Mouse (Mus musculus) activated CD4-positive, CD25-positive, alpha-beta regulatory T cell, adult 9 weeks (primary cell): Measurements from ENCODE around the gene Lrch4. TPM values are rescaled to one million over a fixed set of nuclear protein-coding genes. Genes with fewer than 3 reads are reported as not detected.

Experiments used
- polyA plus RNA-seq: library from polyadenylated mRNA; unstranded; fragments of 100-300 nt; shearing (Covaris generic); gene quantifications from one replicate; pipeline ENCODE4 v1.2.1, GENCODE M21; 2017

Lrch4 gene
- polyA plus RNA-seq: 322 TPM

DNA sequence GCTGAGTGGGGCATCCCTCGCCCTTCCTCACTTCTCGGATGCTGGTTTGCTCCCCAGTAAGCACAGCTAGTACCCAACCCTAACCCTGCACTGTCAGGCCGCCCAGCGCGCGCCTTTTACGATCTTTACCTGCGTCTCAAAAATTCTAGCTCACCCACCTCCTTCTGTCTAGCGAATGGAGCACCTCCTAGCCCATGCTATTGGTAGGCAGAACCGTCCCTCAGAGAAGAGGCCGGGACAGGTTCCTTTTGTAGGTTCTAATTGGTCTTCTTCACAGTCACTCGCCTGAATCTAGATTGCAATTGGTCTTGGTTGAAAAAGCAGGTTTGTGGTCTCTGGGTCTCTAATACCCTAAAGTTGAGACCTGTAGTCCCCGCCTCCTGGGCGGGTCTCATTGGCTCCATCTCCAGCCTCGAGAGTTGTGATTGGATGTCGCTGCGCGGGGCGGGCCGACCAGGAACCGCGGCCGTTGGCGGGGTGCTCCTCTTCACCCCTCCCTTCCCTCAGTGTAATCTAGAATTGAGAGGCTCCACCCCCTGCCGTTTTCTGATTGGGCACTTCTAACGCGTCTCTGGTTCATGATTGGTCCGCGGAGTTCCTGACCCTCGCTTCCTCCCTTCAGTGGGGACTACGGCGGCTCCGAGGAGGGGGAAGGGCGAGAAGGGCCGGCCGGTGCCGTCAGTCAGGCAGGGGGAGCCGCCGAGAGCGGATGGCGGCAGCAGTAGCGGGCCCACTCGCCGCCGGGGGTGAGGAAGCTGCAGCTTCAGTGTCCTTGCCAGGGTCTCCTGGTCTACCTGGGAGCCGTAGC is at the start of gene Lrch4, which contains the start of the genes Fbxo24 and Gm20605:
Gene Lrch4, plus strand, starts transcription at position 624 of the 808 bp plus-strand sequence.
Gene Fbxo24, minus strand, starts transcription at position 505 of the 808 bp plus-strand sequence.
Gene Gm20605, plus strand, starts transcription at position 678 of the 808 bp plus-strand sequence.

DNA sequence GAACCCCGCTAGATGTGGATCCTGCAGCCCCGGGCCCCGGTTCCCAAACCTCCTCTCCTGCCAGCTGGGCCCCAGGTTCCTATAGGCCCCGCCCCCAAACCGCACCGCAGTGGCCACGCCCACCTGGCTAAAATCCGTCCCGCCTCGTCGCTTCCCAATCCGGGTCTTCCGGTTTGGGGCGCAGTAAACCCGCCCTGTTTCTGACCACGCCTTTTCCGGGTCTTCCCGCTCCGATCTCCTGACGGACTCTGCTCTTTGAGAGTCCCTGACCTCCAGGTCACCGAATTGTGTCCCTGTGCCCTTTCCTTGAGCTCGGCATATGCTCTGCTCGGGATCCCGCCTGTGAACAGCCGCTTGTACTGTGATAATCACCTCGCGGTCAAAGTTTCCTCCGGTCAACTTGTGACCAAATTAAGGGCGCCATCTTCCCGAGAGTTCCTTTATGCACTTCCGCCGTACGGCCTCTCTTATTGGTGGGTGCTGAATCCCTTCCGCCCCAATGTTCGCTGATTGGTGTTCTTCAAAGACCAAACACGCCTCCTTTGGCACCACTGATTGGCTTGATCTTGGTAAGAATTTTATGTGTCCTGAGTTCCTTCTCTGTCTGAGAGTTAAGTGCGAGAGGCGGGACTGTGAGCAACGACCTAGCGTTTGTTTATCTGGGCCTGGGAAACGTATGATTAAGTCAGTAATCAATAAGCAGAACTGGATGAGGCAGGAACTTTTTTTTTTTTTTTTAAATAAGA is 28.1 kb upstream of the Lrch4 start, which contains the start of gene Mospd3:
Gene Mospd3, minus strand, starts transcription at position 440 of the 746 bp plus-strand sequence.

DNA sequence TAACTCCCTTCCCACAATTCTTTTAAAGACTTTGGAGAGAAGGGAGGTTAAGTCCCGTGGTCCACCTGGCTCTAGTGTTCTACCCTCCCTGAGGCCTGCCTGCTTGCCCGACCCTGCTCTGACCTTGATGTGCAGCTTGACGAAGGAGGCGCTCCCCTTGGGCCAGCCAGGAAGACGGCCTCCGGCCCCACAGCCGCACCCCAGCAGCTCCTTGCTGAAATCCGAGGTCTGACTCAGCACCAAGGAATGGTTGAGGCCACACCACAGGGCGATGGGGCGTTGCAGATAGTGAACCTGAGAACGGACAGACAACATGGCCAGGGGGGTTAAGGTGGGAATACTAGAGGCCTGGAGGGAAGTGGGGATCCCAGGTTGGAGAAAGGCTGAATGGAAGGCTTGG is 15.4 kb upstream of the Lrch4 start, which contains the start of gene Pcolce:
Gene Pcolce, minus strand, starts transcription at position 235 of the 400 bp plus-strand sequence.

DNA sequence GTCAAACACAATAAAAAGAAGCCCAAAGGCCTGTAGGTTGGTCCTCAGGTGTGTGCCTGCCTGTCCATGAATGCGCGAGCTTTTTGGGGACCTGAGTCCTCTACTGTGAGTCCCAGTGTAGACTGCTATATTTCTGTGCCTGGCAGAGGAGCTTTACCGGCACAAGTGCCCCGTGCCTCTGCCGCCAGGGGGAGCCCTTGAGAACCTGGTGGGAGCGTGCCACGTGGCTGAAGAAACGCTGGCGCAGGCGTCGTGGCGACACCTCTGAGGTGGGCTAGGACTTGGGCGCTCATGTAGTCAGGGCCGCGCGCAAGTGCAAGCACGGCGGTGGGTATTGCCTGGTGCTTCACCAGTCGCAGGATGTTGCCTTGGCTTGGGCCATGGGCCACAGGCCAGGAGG is 12.1 kb downstream of the Lrch4 start, which contains the start of gene Sap25:
Gene Sap25, plus strand, starts transcription at position 281 of the 400 bp plus-strand sequence.

DNA sequence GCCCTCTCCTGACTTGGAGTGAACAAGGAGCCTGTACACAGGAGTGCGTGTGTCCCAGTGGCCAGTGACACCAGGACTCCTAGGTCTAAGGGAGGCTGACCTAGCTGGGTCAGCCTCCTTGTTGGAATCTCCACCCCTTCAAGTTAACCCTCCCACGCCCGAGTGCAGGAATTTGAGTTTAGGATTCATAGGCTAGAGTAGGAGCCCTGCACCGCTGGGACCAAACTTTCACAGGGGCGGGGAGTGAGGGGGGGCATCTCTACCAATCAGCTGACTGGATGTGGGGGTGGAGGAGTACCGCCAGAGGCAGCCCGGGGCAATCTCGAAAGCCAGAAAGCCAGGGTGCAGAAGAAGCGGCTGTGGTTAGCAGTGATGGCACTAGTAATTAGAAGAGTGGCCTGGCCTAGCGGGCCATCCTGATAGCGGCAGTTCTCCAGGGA is 16.8 kb downstream of the Lrch4 start, which contains the start of gene Irs3:
Gene Irs3, minus strand, starts transcription at position 63 of the 440 bp plus-strand sequence.

DNA sequence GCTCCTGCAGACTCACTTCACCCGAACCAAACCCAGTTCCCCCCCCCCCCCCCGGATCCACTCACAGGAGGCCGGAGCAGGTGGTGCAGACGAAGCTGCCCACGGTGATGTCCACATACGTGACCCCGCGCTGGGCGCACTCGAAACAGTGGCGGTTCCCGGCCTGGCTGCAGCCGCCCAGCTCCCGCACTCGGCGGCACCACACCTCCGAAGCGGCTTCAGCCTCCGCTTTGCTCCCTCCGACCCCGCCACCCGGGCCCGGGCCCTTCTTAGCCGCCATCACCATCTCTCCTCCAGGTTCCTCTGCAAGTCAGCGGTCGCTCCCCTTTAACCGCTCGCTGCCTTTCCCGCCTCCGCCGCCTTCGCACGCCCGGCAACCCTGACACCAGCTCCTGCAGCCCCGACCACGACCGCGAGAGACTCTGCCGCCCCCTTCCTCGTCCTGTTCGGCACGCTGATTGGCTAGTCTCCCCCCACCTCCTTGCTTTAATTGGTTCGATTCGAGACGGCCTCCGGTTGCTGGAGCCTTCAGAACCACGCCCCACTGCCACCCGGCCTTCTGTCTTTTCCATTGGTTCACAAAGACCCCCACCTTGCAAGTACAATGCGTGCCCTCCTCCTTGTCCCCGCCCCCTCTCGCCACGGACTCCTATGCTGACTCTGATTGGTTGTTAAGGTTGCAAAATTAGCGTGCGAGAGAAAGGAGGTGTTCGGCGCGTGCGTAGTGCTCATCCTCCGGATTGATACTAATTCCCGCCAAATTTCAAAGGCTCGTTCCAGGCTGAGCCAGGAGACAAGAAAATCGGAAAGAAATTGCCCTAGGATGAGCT is 55.6 kb downstream of the Lrch4 start, which contains the start of gene Agfg2:
Gene Agfg2, minus strand, starts transcription at position 433 of the 830 bp plus-strand sequence.

Other genes with a start within 250 kb of the Lrch4 start
- 0.26 TPM for gene Zan, start 152.1 kb upstream of the Lrch4 start, polyA plus RNA-seq
- gene Pop7, start 126.6 kb upstream of the Lrch4 start, polyA plus RNA-seq: 52.7 TPM
- gene Gigyf1, start 110.6 kb upstream of the Lrch4 start, polyA plus RNA-seq: 3.3 TPM
- gene Epo, start 95.9 kb upstream of the Lrch4 start, polyA plus RNA-seq: not detected
- 216 TPM for gene Gnb2, start 95.6 kb upstream of the Lrch4 start, polyA plus RNA-seq
- not detected for gene Actl6b, start 75.6 kb upstream of the Lrch4 start, polyA plus RNA-seq
- 0.68 TPM for gene Tfr2, start 59.3 kb upstream of the Lrch4 start, polyA plus RNA-seq
- 94.8 TPM for gene Mospd3, start 28.1 kb upstream of the Lrch4 start, polyA plus RNA-seq
- 2.3 TPM for gene Pcolce, start 15.3 kb upstream of the Lrch4 start, polyA plus RNA-seq
- 0.40 TPM for gene Fbxo24, start 119 bp upstream of the Lrch4 start, polyA plus RNA-seq
- 81.4 TPM for gene Gm20605, start 54 bp downstream of the Lrch4 start, polyA plus RNA-seq
- gene Sap25, start 12.2 kb downstream of the Lrch4 start, polyA plus RNA-seq: 137 TPM
- gene Irs3, start 16.6 kb downstream of the Lrch4 start, polyA plus RNA-seq: not detected
- 31.3 TPM for gene Agfg2, start 55.6 kb downstream of the Lrch4 start, polyA plus RNA-seq
- 1.7 TPM for gene Nyap1, start 112.5 kb downstream of the Lrch4 start, polyA plus RNA-seq
- 458 TPM for gene Tsc22d4, start 116.6 kb downstream of the Lrch4 start, polyA plus RNA-seq
- 27.6 TPM for gene Ppp1r35, start 149.7 kb downstream of the Lrch4 start, polyA plus RNA-seq
- 17.9 TPM for gene Mepce, start 158.5 kb downstream of the Lrch4 start, polyA plus RNA-seq
- gene Zcwpw1, start 158.7 kb downstream of the Lrch4 start, polyA plus RNA-seq: 10.8 TPM
- 1.9 TPM for gene Pilra, start 207.2 kb downstream of the Lrch4 start, polyA plus RNA-seq
- 0.88 TPM for gene Pilrb1, start 229.0 kb downstream of the Lrch4 start, polyA plus RNA-seq
- gene Pilrb2, start 242.7 kb downstream of the Lrch4 start, polyA plus RNA-seq: 0.77 TPM